Comparison of ENCODE assay signal across 7 mouse cellular contexts in genomic region chr1:161035281-161035785, GRCm38 (mm10). TPM values are rescaled to one million over a fixed set of nuclear protein-coding genes. Genes with fewer than 3 reads are reported as not detected.
A peak's percentile ranks its signal among the peaks of the same experiment; 100 is the strongest.
DNase-seq lines count a peak whose midpoint lies in the region; ATAC-seq and TF ChIP-seq lines count a peak whose summit lies in the region.

No protein-coding gene starts in this region.

- H3K79me2 ChIP-seq in macrophage (ENCODE audit: inconsistent target): peaks cover 15% of the 10 kb centered on the region

- H3K4me2 ChIP-seq in embryonic facial prominence, embryonic 11.5 days (ENCODE audit: low read depth, low read length): peak overlapping the region; percentile 66
- H3K4me2 ChIP-seq in hindbrain, postnatal 0 days (ENCODE audit: low read depth, low read length): peak overlapping the region; percentile 84

- 0% methylated on average over 14 of the region's 14 CpGs for WGBS in embryonic facial prominence, embryonic 11.5 days
- WGBS in hindbrain, postnatal 0 days: under 1% methylated on average over 14 of the region's 14 CpGs
- 0% methylated on average over 14 of the region's 14 CpGs for WGBS in macrophage (ENCODE audit: missing documents)

- no peaks in the 10 kb centered on the region for H3K4me1 ChIP-seq in embryonic facial prominence, embryonic 11.5 days (ENCODE audit: control insufficient read depth, insufficient read depth, low read length)
- peaks cover 18% of the 10 kb centered on the region for H3K4me1 ChIP-seq in hindbrain, postnatal 0 days (ENCODE audit: insufficient read depth, low read length)

- H3K36me3 ChIP-seq in embryonic facial prominence, embryonic 11.5 days (replicated peaks; ENCODE audit: control insufficient read depth, insufficient read depth, low read depth, low read length): peaks cover 5% of the 10 kb centered on the region
- peaks cover 20% of the 10 kb centered on the region; the same call in 1 of the 2 replicates for H3K36me3 ChIP-seq in hindbrain, postnatal 0 days (ENCODE audit: insufficient read depth, low read length)
- H3K36me3 ChIP-seq in macrophage (ENCODE audit: inconsistent target): peaks cover 22% of the 10 kb centered on the region

- no peaks in the 10 kb centered on the region for H3K9me3 ChIP-seq in embryonic facial prominence, embryonic 11.5 days (replicated peaks; ENCODE audit: control insufficient read depth, low read length)
- H3K9me3 ChIP-seq in hindbrain, postnatal 0 days (ENCODE audit: low read length): no peaks in the 10 kb centered on the region

- H3K27me3 ChIP-seq in embryonic facial prominence, embryonic 11.5 days (ENCODE audit: control insufficient read depth, insufficient read depth, low read length): no peaks in the 10 kb centered on the region
- no peaks in the 10 kb centered on the region for H3K27me3 ChIP-seq in hindbrain, postnatal 0 days (ENCODE audit: insufficient read depth, low read length)

- peak overlapping the region; percentile 98 for H3K27ac ChIP-seq in layer of hippocampus, adult 2 months
- H3K27ac ChIP-seq in embryonic facial prominence, embryonic 11.5 days (replicated peaks; ENCODE audit: low read depth, low read length): peak overlapping the region; percentile 84
- peak overlapping the region; percentile 93 for H3K27ac ChIP-seq in hindbrain, postnatal 0 days
- H3K27ac ChIP-seq in macrophage: peak overlapping the region; percentile 81

- peak; percentile 22 for ATAC-seq in embryonic facial prominence, embryonic 11.5 days (replicated peaks; ENCODE audit: insufficient number of reproducible peaks, low FRiP score, low TSS enrichment, low read depth)
- ATAC-seq in hindbrain, postnatal 0 days: peak; percentile 53

- H3K4me3 ChIP-seq in layer of hippocampus, adult 2 months: peak overlapping the region; percentile 92
- peak overlapping the region; percentile 84 for H3K4me3 ChIP-seq in embryonic facial prominence, embryonic 11.5 days (ENCODE audit: low read depth, low read length)
- H3K4me3 ChIP-seq in hindbrain, postnatal 0 days (ENCODE audit: low read length): peak overlapping the region; percentile 94
- H3K4me3 ChIP-seq in macrophage (ENCODE audit: inconsistent target): peak overlapping the region; percentile 82

- peak overlapping the region; percentile 91 for H3K9ac ChIP-seq in embryonic facial prominence, embryonic 11.5 days (replicated peaks; ENCODE audit: low read length)
- H3K9ac ChIP-seq in hindbrain, postnatal 0 days (replicated peaks; ENCODE audit: low read length): peak overlapping the region; percentile 93

- no peak for TF ChIP-seq CTCF in layer of hippocampus, adult 2 months (conservative IDR thresholded peaks at IDR 0.05)
- no peak for TF ChIP-seq CTCF in hindbrain, postnatal 0 days (IDR thresholded peaks at IDR 0.05; ENCODE audit: low read depth)

- peak in 1 of 2 experiments; percentile 50 for DNase-seq in layer of hippocampus, adult 2 months (ENCODE audit: low spot score in 2 of 2)
- DNase-seq in layer of hippocampus, adult 18-20 months (ENCODE audit: low spot score in 2 of 2): no peak
- peak; percentile 64 for DNase-seq in MN1 (ENCODE audit: low spot score)
- no peak for DNase-seq in embryonic facial prominence, embryonic 11.5 days (ENCODE audit: low spot score)
- peak; percentile 73 for DNase-seq in hindbrain, postnatal 0 days (ENCODE audit: low spot score)
- DNase-seq in retina, embryonic 14.5 days (ENCODE audit: low spot score): no peak

RNA-seq across cellular contexts. Expression of gene Zbtb37, which starts 0.7 kb away (rescaled TPM):
- total RNA-seq in layer of hippocampus, adult 2 months (2021): 10 to 100 TPM; 17.5 to 20.1 TPM
- 10 to 100 TPM; 17.2 to 18.3 TPM for total RNA-seq in layer of hippocampus, adult 18-20 months (2021)
- 8.3 and 10.7 TPM in 2 replicates for polyA plus RNA-seq in embryonic facial prominence, embryonic 11.5 days (2014; fragmentation: Nextera tagmentation; extraction: Ambion mirVana)
- total RNA-seq in hindbrain, postnatal 0 days (2014; rRNA removed): 24.4 and 85.1 TPM in 2 replicates
- 8.4 and 9.6 TPM in 2 replicates for polyA plus RNA-seq in hindbrain, postnatal 0 days (2015; fragmentation: Nextera tagmentation; extraction: Ambion mirVana)
- total RNA-seq in macrophage (2018; cell fraction: chromatin; rRNA removed): 10 to 100 TPM; 12.5 to 60.8 (median 33.3) TPM
- total RNA-seq in macrophage (2018; cell fraction: cytosol; rRNA removed): 1 to 10 TPM; 2.7 to 6.8 (median 4.1) TPM
- 10 to 100 TPM in 25 of 26 experiments, 1 to 10 TPM in 1; 9.2 to 50.0 (median 24.2) TPM for total RNA-seq in macrophage (2018; cell fraction: nucleus; rRNA removed)
- polyA plus RNA-seq in macrophage (2018): 2.0 to 2.4 TPM (median 2.2 TPM) in 3 replicates

RNA-seq across cellular contexts. Expression of gene Dars2, which starts 35.1 kb away (rescaled TPM):
- total RNA-seq in layer of hippocampus, adult 2 months (2021): 10 to 100 TPM; 24.1 to 25.0 TPM
- 10 to 100 TPM; 26.3 to 26.5 TPM for total RNA-seq in layer of hippocampus, adult 18-20 months (2021)
- polyA plus RNA-seq in embryonic facial prominence, embryonic 11.5 days (2014; fragmentation: Nextera tagmentation; extraction: Ambion mirVana): 48.7 and 53.9 TPM in 2 replicates
- 19.2 and 21.4 TPM in 2 replicates for total RNA-seq in hindbrain, postnatal 0 days (2014; rRNA removed)
- polyA plus RNA-seq in hindbrain, postnatal 0 days (2015; fragmentation: Nextera tagmentation; extraction: Ambion mirVana): 24.8 and 26.0 TPM in 2 replicates
- total RNA-seq in macrophage (2018; cell fraction: chromatin; rRNA removed): 10 to 100 TPM in 12 of 26 experiments, 1 to 10 TPM in 14; 2.7 to 22.4 (median 9.2) TPM
- total RNA-seq in macrophage (2018; cell fraction: cytosol; rRNA removed): 10 to 100 TPM in 9 of 26 experiments, 1 to 10 TPM in 17; 6.1 to 11.9 (median 9.2) TPM
- total RNA-seq in macrophage (2018; cell fraction: nucleus; rRNA removed): 10 to 100 TPM in 10 of 26 experiments, 1 to 10 TPM in 16; 2.4 to 16.3 (median 8.3) TPM
- polyA plus RNA-seq in macrophage (2018): 8.5 to 9.4 TPM (median 9.2 TPM) in 3 replicates

RNA-seq across cellular contexts. Expression of gene Cenpl, which starts 35.2 kb away (rescaled TPM):
- total RNA-seq in layer of hippocampus, adult 2 months (2021): 1 to 10 TPM; 1.3 to 1.8 TPM
- total RNA-seq in layer of hippocampus, adult 18-20 months (2021): 1 to 10 TPM; 1.3 to 1.7 TPM
- 43.3 and 46.8 TPM in 2 replicates for polyA plus RNA-seq in embryonic facial prominence, embryonic 11.5 days (2014; fragmentation: Nextera tagmentation; extraction: Ambion mirVana)
- total RNA-seq in hindbrain, postnatal 0 days (2014; rRNA removed): 1.0 and 1.2 TPM in 2 replicates
- 6.8 and 7.5 TPM in 2 replicates for polyA plus RNA-seq in hindbrain, postnatal 0 days (2015; fragmentation: Nextera tagmentation; extraction: Ambion mirVana)
- total RNA-seq in macrophage (2018; cell fraction: chromatin; rRNA removed): 10 to 100 TPM in 13 of 26 experiments, 1 to 10 TPM in 13; 3.2 to 17.2 (median 9.8) TPM
- 1 to 10 TPM; 3.6 to 6.1 (median 4.9) TPM for total RNA-seq in macrophage (2018; cell fraction: cytosol; rRNA removed)
- 10 to 100 TPM in 10 of 26 experiments, 1 to 10 TPM in 16; 5.7 to 16.0 (median 8.6) TPM for total RNA-seq in macrophage (2018; cell fraction: nucleus; rRNA removed)
- polyA plus RNA-seq in macrophage (2018): 2.2 to 6.6 TPM (median 3.5 TPM) in 3 replicates

RNA-seq across cellular contexts. Expression of gene Serpinc1, which starts 56.9 kb away (rescaled TPM):
- total RNA-seq in layer of hippocampus, adult 2 months (2021): under 1 TPM; 0.44 to 0.49 TPM
- total RNA-seq in layer of hippocampus, adult 18-20 months (2021): under 1 TPM; 0.10 TPM
- polyA plus RNA-seq in embryonic facial prominence, embryonic 11.5 days (2014; fragmentation: Nextera tagmentation; extraction: Ambion mirVana): 1.7 and 1.9 TPM in 2 replicates
- total RNA-seq in hindbrain, postnatal 0 days (2014; rRNA removed): 0.04 and 0.05 TPM in 2 replicates
- 2.3 and 2.6 TPM in 2 replicates for polyA plus RNA-seq in hindbrain, postnatal 0 days (2015; fragmentation: Nextera tagmentation; extraction: Ambion mirVana)
- total RNA-seq in macrophage (2018; cell fraction: chromatin; rRNA removed): 10 to 100 TPM in 6 of 26 experiments, 1 to 10 TPM in 20; 3.6 to 14.5 (median 7.2) TPM
- under 1 TPM in 20 of 26 experiments, not detected in 6; 0.05 to 0.62 (median 0.25) TPM for total RNA-seq in macrophage (2018; cell fraction: cytosol; rRNA removed)
- 10 to 100 TPM in 2 of 26 experiments, 1 to 10 TPM in 24; 1.5 to 10.2 (median 4.6) TPM for total RNA-seq in macrophage (2018; cell fraction: nucleus; rRNA removed)
- polyA plus RNA-seq in macrophage (2018): 0.33 to 0.57 TPM (median 0.42 TPM) in 3 replicates

Comparison
In these comparisons a context has a peak if more than half of its experiments do, and no peak if none do; other contexts are left out.
1. DNase-seq: peak in MN1 (single experiment) and hindbrain, postnatal 0 days (single experiment); none in layer of hippocampus, adult 18-20 months (0 of 2), embryonic facial prominence, embryonic 11.5 days (single experiment) and retina, embryonic 14.5 days (single experiment).
2. Peak in every context shown above with its lines, with median percentiles within 50 percentile points of each other: H3K27ac ChIP-seq and H3K4me3 ChIP-seq.